ENCODE assay signal across 16 mouse cellular contexts in the genomic region with DNA sequence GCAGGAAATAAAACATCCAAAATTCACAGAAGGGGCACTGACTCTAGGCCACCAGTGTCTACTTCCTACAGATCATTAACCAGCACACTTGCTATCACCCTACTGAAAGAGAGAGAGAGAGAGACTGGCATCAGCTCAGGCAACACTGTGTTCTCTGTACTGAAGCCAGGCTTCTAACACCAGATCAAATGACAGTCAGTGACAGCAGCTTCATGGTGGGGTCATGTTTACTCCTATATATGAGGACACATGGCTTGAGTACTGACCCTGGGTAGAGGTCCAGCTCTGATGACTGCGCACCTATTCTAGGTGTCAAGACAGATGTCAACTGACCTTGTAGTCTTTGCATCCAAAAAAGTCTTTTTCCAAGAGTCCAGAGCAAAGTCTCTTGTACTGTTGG. TPM values are rescaled to one million over a fixed set of nuclear protein-coding genes. Genes with fewer than 3 reads are reported as not detected.
A peak's percentile ranks its signal among the peaks of the same experiment; 100 is the strongest.
DNase-seq lines count a peak whose midpoint lies in the region; ATAC-seq and TF ChIP-seq lines count a peak whose summit lies in the region.
"Had no signal": no experiment of that assay in that cellular context is flagged by ENCODE, and none has a peak within 500 bp of the region (broad histone marks: within the 10 kb centered on the region; RNA-seq: fewer than 3 reads in every experiment).

No protein-coding gene starts in this region.

- H3K27ac ChIP-seq in heart, adult 2 months: peak overlapping the region; percentile 94
- H3K27ac ChIP-seq in kidney, embryonic 15.5 days: no peak overlapping the region
- no peak overlapping the region for H3K27ac ChIP-seq in liver, embryonic 13.5 days
- H3K27ac ChIP-seq: embryonic facial prominence, embryonic 12.5 days; limb, embryonic 12.5 days had no signal

- H3K36me3 ChIP-seq in heart, adult 2 months (ENCODE audit: control insufficient read depth, insufficient read depth, low read length): peaks cover 25% of the 10 kb centered on the region
- no peaks in the 10 kb centered on the region for H3K36me3 ChIP-seq in kidney, embryonic 15.5 days
- no peaks in the 10 kb centered on the region for H3K36me3 ChIP-seq in liver, embryonic 13.5 days
- H3K36me3 ChIP-seq: embryonic facial prominence, embryonic 12.5 days; limb, embryonic 12.5 days had no signal

- peak overlapping the region; percentile 84; the same call in 1 of the 2 replicates for H3K4me2 ChIP-seq in kidney, embryonic 15.5 days
- peak overlapping the region; percentile 1; the same call in 1 of the 2 replicates for H3K4me2 ChIP-seq in liver, embryonic 13.5 days

- DNase-seq in heart, adult 2 months: no peak
- no peak for DNase-seq in heart, postnatal 4 days
- no peak for DNase-seq in kidney, adult 18-20 months
- no peak for DNase-seq in liver, embryonic 13.5 days
- no peak for DNase-seq in cerebellum, postnatal 10 days
- DNase-seq in left cerebral cortex, adult 8-10 months (ENCODE audit: low spot score in 2 of 2): no peak
- DNase-seq: adrenal gland, adult 8-10 months; B cell, adult 2 months; kidney, postnatal 10 days; lung, postnatal 10 days; right cerebral cortex, postnatal 14 days; thymus, adult 18-20 months had no signal

- no peak for TF ChIP-seq POLR2A in heart, adult 2 months (IDR thresholded peaks at IDR 0.05; ENCODE audit: insufficient read depth, low read depth, low read length)

- peaks cover 7% of the 10 kb centered on the region; the same call in 1 of the 2 replicates for H3K79me2 ChIP-seq in heart, adult 2 months (replicated peaks; ENCODE audit: control insufficient read depth, insufficient read depth, low read length)

- 0 out of 2 replicates have a peak, but pooled peaks have one; percentile 16 for ATAC-seq in kidney, embryonic 15.5 days (replicated peaks; ENCODE audit: low FRiP score)
- 0 out of 2 replicates have a peak, but pooled peaks have one; percentile 4 for ATAC-seq in common myeloid progenitor, adult 5-6 weeks (replicated peaks; ENCODE audit: low read depth, poor library complexity, severe bottlenecking)
- ATAC-seq in liver, embryonic 13.5 days (ENCODE audit: low read depth): no peak

- no peak for TF ChIP-seq CTCF in heart, adult 2 months (IDR thresholded peaks at IDR 0.05)

- H3K9me3 ChIP-seq in kidney, embryonic 15.5 days (replicated peaks): no peaks in the 10 kb centered on the region
- H3K9me3 ChIP-seq in liver, embryonic 13.5 days (replicated peaks): no peaks in the 10 kb centered on the region
- H3K9me3 ChIP-seq: embryonic facial prominence, embryonic 12.5 days; limb, embryonic 12.5 days had no signal

- H3K27me3 ChIP-seq in heart, adult 2 months (ENCODE audit: control insufficient read depth, insufficient read depth, low read length): no peaks in the 10 kb centered on the region
- no peaks in the 10 kb centered on the region for H3K27me3 ChIP-seq in kidney, embryonic 15.5 days
- no peaks in the 10 kb centered on the region for H3K27me3 ChIP-seq in liver, embryonic 13.5 days
- H3K27me3 ChIP-seq: embryonic facial prominence, embryonic 12.5 days; limb, embryonic 12.5 days had no signal

- intact Hi-C loops in heart, adult 2 months (cut with DNase I): loop anchor here (5.0 kb wide), 1 partner anchor 43 kb away; no protein-coding TSS in a partner anchor

- H3K4me3 ChIP-seq in heart, adult 2 months: peak overlapping the region; percentile 93; the same call in 1 of the 2 replicates
- H3K4me3 ChIP-seq in kidney, embryonic 15.5 days (replicated peaks): peak overlapping the region; percentile 70; the same call in 1 of the 2 replicates
- no peak overlapping the region for H3K4me3 ChIP-seq in liver, embryonic 13.5 days (replicated peaks)

- H3K4me1 ChIP-seq in heart, adult 2 months (ENCODE audit: control insufficient read depth, insufficient read depth, low read length): peaks cover 14% of the 10 kb centered on the region
- H3K4me1 ChIP-seq in kidney, embryonic 15.5 days: peaks cover 23% of the 10 kb centered on the region
- H3K4me1 ChIP-seq in liver, embryonic 13.5 days (replicated peaks): peaks cover 31% of the 10 kb centered on the region

- 0 out of 2 replicates have a peak, but pooled peaks have one; percentile 20 for TF ChIP-seq EP300 in heart, adult 2 months (IDR thresholded peaks at IDR 0.05; ENCODE audit: insufficient read depth, low read depth, low read length)

- 73% methylated on average over 1 of the region's 1 CpGs for WGBS in heart, adult 2 months
- 84% methylated on average over 1 of the region's 1 CpGs for WGBS in kidney, embryonic 15.5 days
- WGBS in liver, embryonic 13.5 days (ENCODE audit: insufficient replicate concordance): 81% methylated on average over 1 of the region's 1 CpGs

- H3K9ac ChIP-seq in heart, adult 2 months (ENCODE audit: low read depth, low read length): no peak overlapping the region; the same call in 1 of the 2 replicates
- no peak overlapping the region for H3K9ac ChIP-seq in kidney, embryonic 15.5 days
- H3K9ac ChIP-seq in liver, embryonic 13.5 days: no peak overlapping the region
- H3K9ac ChIP-seq: embryonic facial prominence, embryonic 12.5 days; limb, embryonic 12.5 days had no signal

RNA-seq across cellular contexts. Expression of gene C2cd2, which starts 41.8 kb away (rescaled TPM):
- 10 to 100 TPM; 19.7 to 26.6 TPM for total RNA-seq in heart, adult 2 months (2021)
- 8.0 and 8.2 TPM in 2 replicates for polyA plus RNA-seq in heart, adult 2 months (2012; rRNA removed)
- 10 to 100 TPM; 20.6 to 21.4 TPM for total RNA-seq in heart, postnatal 4 days (2021)
- polyA plus RNA-seq in kidney, embryonic 15.5 days (2015; fragmentation: Nextera tagmentation; extraction: Ambion mirVana): 19.5 TPM in 2 replicates
- total RNA-seq in common myeloid progenitor, adult 5-6 weeks (2017): 20.3 and 29.3 TPM in 2 replicates
- 5.0 and 5.6 TPM in 2 replicates for polyA plus RNA-seq in liver, embryonic 13.5 days (2015; fragmentation: Nextera tagmentation; extraction: Ambion mirVana)
- 10 to 100 TPM; 15.5 to 17.0 (median 16.8) TPM for total RNA-seq in left cerebral cortex, adult 8-10 months (2022)

RNA-seq across cellular contexts. Expression of gene Zbtb21, which starts 41.8 kb away (rescaled TPM):
- 10 to 100 TPM; 10.4 to 12.3 TPM for total RNA-seq in heart, adult 2 months (2021)
- polyA plus RNA-seq in heart, adult 2 months (2012; rRNA removed): 7.6 and 11.9 TPM in 2 replicates
- total RNA-seq in heart, postnatal 4 days (2021): 10 to 100 TPM; 17.1 to 18.2 TPM
- polyA plus RNA-seq in kidney, embryonic 15.5 days (2015; fragmentation: Nextera tagmentation; extraction: Ambion mirVana): 13.1 and 14.1 TPM in 2 replicates
- total RNA-seq in common myeloid progenitor, adult 5-6 weeks (2017): 14.7 and 20.9 TPM in 2 replicates
- polyA plus RNA-seq in liver, embryonic 13.5 days (2015; fragmentation: Nextera tagmentation; extraction: Ambion mirVana): 3.3 TPM in 2 replicates
- 10 to 100 TPM; 20.8 to 32.5 (median 27.0) TPM for total RNA-seq in left cerebral cortex, adult 8-10 months (2022)
